Comparison of ENCODE assay signal across 19 mouse cellular contexts in the genomic region with DNA sequence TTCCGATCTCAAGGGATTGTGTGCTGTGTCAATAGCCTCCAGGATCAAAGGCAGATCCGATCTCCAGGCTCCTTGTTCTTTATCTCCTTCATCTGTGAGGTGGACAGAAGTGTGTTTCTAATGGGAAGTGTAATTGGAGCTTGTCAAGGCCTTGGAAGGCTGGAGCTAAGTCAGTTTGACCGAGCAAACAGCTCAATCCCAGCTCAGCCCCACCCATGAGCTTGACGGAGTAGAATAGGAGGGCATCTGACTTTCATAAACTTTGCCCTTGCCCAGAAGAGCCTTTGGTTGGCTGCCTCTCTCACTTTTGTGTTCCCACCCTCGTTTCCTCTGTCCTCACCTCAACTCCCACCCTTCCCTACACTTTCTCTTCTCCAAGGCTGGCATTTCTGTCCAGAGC.
DNase-seq lines count a peak whose midpoint lies in the region; ATAC-seq and TF ChIP-seq lines count a peak whose summit lies in the region.
"Had no signal": no experiment of that assay in that cellular context is flagged by ENCODE, and none has a peak within 500 bp of the region (broad histone marks: within the 10 kb centered on the region; RNA-seq: fewer than 3 reads in every experiment).

No protein-coding gene starts in this region.

- H3K4me3 ChIP-seq in stomach, embryonic 14.5 days (ENCODE audit: low read depth, low read length): no peak overlapping the region
- no peak overlapping the region for H3K4me3 ChIP-seq in stomach, postnatal 0 days (ENCODE audit: low read depth, low read length)
- H3K4me3 ChIP-seq: embryonic facial prominence, embryonic 10.5 days; embryonic facial prominence, embryonic 12.5 days; forebrain, embryonic 13.5 days; forebrain, embryonic 15.5 days had no signal

- peak; percentile 50; the same call in 1 of the 2 replicates for ATAC-seq in stomach, embryonic 14.5 days (ENCODE audit: insufficient number of reproducible peaks, insufficient read depth, low FRiP score, low read depth)
- no peak for ATAC-seq in stomach, postnatal 0 days (ENCODE audit: low FRiP score, low TSS enrichment)
- no peak for ATAC-seq in inflammation-experienced regulatory T-cells, adult 6 months
- ATAC-seq: activated CD4-positive, CD25-positive, alpha-beta regulatory T cell, adult 4 months; forebrain, embryonic 13.5 days; forebrain, embryonic 15.5 days; forebrain, postnatal 0 days had no signal

- peaks cover 13% of the 10 kb centered on the region; the same call in 1 of the 2 replicates for H3K4me1 ChIP-seq in stomach, embryonic 14.5 days (ENCODE audit: control insufficient read depth, insufficient read depth, low read length)
- H3K4me1 ChIP-seq in stomach, postnatal 0 days (replicated peaks; ENCODE audit: control insufficient read depth, insufficient read depth): no peaks in the 10 kb centered on the region
- H3K4me1 ChIP-seq: forebrain, embryonic 13.5 days; forebrain, embryonic 15.5 days had no signal

- no peak for TF ChIP-seq CTCF in stomach, postnatal 0 days (IDR thresholded peaks at IDR 0.05; ENCODE audit: low read depth)

- H3K27ac ChIP-seq in stomach, embryonic 14.5 days (ENCODE audit: low read length): no peak overlapping the region
- H3K27ac ChIP-seq in stomach, postnatal 0 days (replicated peaks): no peak overlapping the region
- H3K27ac ChIP-seq: embryonic facial prominence, embryonic 10.5 days; embryonic facial prominence, embryonic 12.5 days; forebrain, embryonic 13.5 days; forebrain, embryonic 15.5 days had no signal

- no peak overlapping the region for H3K4me2 ChIP-seq in stomach, embryonic 14.5 days (replicated peaks; ENCODE audit: low read depth, low read length)
- H3K4me2 ChIP-seq in stomach, postnatal 0 days (replicated peaks; ENCODE audit: low read depth): no peak overlapping the region
- H3K4me2 ChIP-seq: embryonic facial prominence, embryonic 12.5 days; forebrain, embryonic 13.5 days; forebrain, embryonic 15.5 days had no signal

- H3K9ac ChIP-seq in stomach, embryonic 14.5 days (replicated peaks; ENCODE audit: low read depth, low read length): no peak overlapping the region
- H3K9ac ChIP-seq in stomach, postnatal 0 days (ENCODE audit: low read length): no peak overlapping the region
- H3K9ac ChIP-seq: embryonic facial prominence, embryonic 12.5 days; forebrain, embryonic 13.5 days; forebrain, embryonic 15.5 days; forebrain, postnatal 0 days had no signal

- WGBS in stomach, embryonic 14.5 days: 54% methylated on average over 5 of the region's 5 CpGs
- 45% methylated on average over 5 of the region's 5 CpGs for WGBS in stomach, postnatal 0 days

- TF ChIP-seq EP300 in stomach, postnatal 0 days (optimal IDR thresholded peaks at IDR 0.05): no peak

- no peaks in the 10 kb centered on the region for H3K27me3 ChIP-seq in stomach, embryonic 14.5 days (ENCODE audit: control insufficient read depth, insufficient read depth, low read length)
- H3K27me3 ChIP-seq in stomach, postnatal 0 days (ENCODE audit: control insufficient read depth, insufficient read depth, low read length): no peaks in the 10 kb centered on the region
- H3K27me3 ChIP-seq: embryonic facial prominence, embryonic 12.5 days; forebrain, embryonic 13.5 days; forebrain, embryonic 15.5 days had no signal

- DNase-seq in ZHBTc4 (ENCODE audit: low read depth, low spot score): peak; percentile 27
- DNase-seq in stomach, postnatal 0 days (ENCODE audit: low spot score): peak; percentile 41
- no peak for DNase-seq in urinary bladder, postnatal 36 days (ENCODE audit: low spot score in 2 of 2)
- DNase-seq: adrenal gland, adult 8-10 months; adrenal gland, postnatal 14 days; adrenal gland, postnatal 36 days; cerebellum, adult 11-12 months; cerebellum, adult 2 months; cerebellum, adult 9-10 months; cerebellum, postnatal 10 days; cerebellum, postnatal 25 days; forebrain, postnatal 0 days had no signal

- no peaks in the 10 kb centered on the region for H3K9me3 ChIP-seq in stomach, embryonic 14.5 days (ENCODE audit: control insufficient read depth, low read depth, low read length)
- H3K9me3 ChIP-seq in stomach, postnatal 0 days (ENCODE audit: control insufficient read depth, low read length): no peaks in the 10 kb centered on the region
- H3K9me3 ChIP-seq: embryonic facial prominence, embryonic 10.5 days; embryonic facial prominence, embryonic 12.5 days; forebrain, embryonic 13.5 days; forebrain, embryonic 15.5 days had no signal

- no peaks in the 10 kb centered on the region for H3K36me3 ChIP-seq in stomach, embryonic 14.5 days (ENCODE audit: control insufficient read depth, insufficient read depth, low read length)
- H3K36me3 ChIP-seq in stomach, postnatal 0 days (ENCODE audit: control insufficient read depth, insufficient read depth, low read length): no peaks in the 10 kb centered on the region
- H3K36me3 ChIP-seq: embryonic facial prominence, embryonic 10.5 days; embryonic facial prominence, embryonic 12.5 days; forebrain, embryonic 15.5 days had no signal

Comparison
In these comparisons a context has a peak if more than half of its experiments do, and no peak if none do; other contexts are left out.
1. DNase-seq: peak in ZHBTc4 (single experiment) and stomach, postnatal 0 days (single experiment); none in urinary bladder, postnatal 36 days (0 of 2).